Mouse (Mus musculus): ENCODE results near the gene Olfr525. TPM values are rescaled to one million over a fixed set of nuclear protein-coding genes. Genes with fewer than 3 reads are reported as not detected.
A peak's percentile ranks its signal among the peaks of the same experiment; 100 is the strongest.

The Olfr525 gene
- not detected in 2 replicates for polyA plus RNA-seq (2014; fragmentation: Nextera tagmentation; extraction: Ambion mirVana)

DNA sequence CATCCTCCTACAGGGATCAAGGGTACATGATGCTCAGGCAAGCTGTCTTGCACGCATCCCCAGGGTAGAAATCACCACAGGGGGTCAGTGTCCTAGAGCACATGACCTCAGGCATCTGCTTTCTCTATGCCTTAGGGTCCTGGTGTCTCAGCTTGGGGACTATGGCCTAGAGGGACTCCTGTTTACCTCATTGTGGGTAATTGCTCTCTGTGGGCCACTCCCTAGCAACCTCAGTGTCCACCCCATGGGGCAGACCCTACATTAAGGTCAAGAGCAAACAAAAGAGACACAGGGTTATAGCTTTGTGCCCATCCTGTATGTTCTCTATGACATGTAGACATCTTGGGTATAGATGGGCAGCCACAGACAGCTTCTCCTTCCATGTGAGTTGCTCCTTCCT is at the start of gene Olfr525:
TSS of gene Olfr525 (plus strand) at position 301 of the 400 bp plus-strand sequence.
- 68% methylated on average over 1 of the region's 1 CpGs for WGBS
- no peak for DNase-seq

DNA sequence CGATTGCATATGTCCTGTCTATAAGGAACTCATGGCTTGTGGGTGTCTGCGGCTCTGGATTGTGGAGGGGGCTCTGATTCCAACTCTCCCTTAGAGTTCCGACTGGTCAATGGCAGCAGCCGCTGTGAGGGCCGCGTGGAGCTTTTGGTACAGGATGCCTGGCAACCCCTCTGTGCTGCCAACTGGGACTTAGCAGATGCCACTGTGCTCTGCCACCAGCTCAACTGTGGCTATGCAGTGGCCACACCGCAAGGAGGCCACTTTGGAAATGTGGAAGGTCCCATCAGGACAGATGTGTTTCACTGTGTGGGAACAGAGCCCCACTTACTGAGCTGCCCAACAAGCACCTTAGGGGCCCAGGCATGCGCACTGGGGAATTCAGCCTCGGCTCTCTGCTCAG is 24.9 kb upstream of the Olfr525 start:
- DNase-seq (no peak), ATAC-seq (ENCODE audit: low FRiP score, low TSS enrichment) (no peak)
- 93% methylated on average over 9 of the region's 9 CpGs for WGBS
- Histone ChIP-seq H3K9me3 (ENCODE audit: control insufficient read depth, low read length) (no peaks in the 10 kb centered on the region), H3K27ac (replicated peaks; ENCODE audit: low read depth, low read length) (no peak overlapping the region), H3K36me3 (ENCODE audit: control insufficient read depth, insufficient read depth, low read length) (no peaks in the 10 kb centered on the region), H3K4me1 (ENCODE audit: control insufficient read depth, insufficient read depth, low read length) (no peaks in the 10 kb centered on the region), H3K9ac (replicated peaks; ENCODE audit: low read length) (no peak overlapping the region), H3K27me3 (ENCODE audit: control insufficient read depth, insufficient read depth, low read length) (no peaks in the 10 kb centered on the region), H3K4me2 (ENCODE audit: low read length) (no peak overlapping the region), H3K4me3 (replicated peaks; ENCODE audit: low read depth, low read length) (no peak overlapping the region)

More for the DNA sequence above, at the start of gene Olfr525:
- H3K9ac ChIP-seq (replicated peaks; ENCODE audit: low read length), result no peak within 1 kb of the TSS
- H3K4me3 ChIP-seq (replicated peaks; ENCODE audit: low read depth, low read length), result no peak within 1 kb of the TSS
- H3K9me3 ChIP-seq (ENCODE audit: control insufficient read depth, low read length), result no peaks in the 10 kb centered on the region
- no peaks in the 10 kb centered on the region for H3K36me3 ChIP-seq (ENCODE audit: control insufficient read depth, insufficient read depth, low read length)
- H3K27me3 ChIP-seq (ENCODE audit: control insufficient read depth, insufficient read depth, low read length), result no peaks in the 10 kb centered on the region
- H3K4me2 ChIP-seq (ENCODE audit: low read length), result no peak within 1 kb of the TSS
- no peak for ATAC-seq (ENCODE audit: low FRiP score, low TSS enrichment)
- H3K27ac ChIP-seq (replicated peaks; ENCODE audit: low read depth, low read length), result no peak within 1 kb of the TSS
- no peaks in the 10 kb centered on the region for H3K4me1 ChIP-seq (ENCODE audit: control insufficient read depth, insufficient read depth, low read length)

DNA sequence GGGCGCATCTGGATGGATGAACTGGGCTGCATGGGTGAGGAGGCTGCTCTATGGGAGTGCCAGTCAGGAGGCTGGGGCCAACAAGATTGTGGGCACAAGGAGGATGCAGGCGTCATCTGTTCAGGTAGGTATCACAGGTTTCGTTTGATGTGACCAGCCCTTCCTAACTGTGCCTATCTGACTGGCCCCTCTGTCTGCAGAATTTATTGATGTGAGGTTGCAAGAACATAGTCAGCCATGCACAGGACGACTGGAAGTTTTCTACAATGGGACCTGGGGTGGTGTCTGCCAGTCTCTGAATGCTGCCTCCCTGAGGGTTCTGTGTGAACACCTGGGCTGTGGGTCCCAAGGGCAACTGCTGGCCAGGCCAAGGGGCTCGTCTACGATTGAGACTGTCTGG is 23.8 kb upstream of the Olfr525 start:
- 76% methylated on average over 6 of the region's 6 CpGs for whole genome bisulfite sequencing
- H3K9me3 ChIP-seq (ENCODE audit: control insufficient read depth, low read length), result no peaks in the 10 kb centered on the region
- H3K27ac ChIP-seq (replicated peaks; ENCODE audit: low read depth, low read length), result no peak overlapping the region
- no peak overlapping the region for H3K4me3 ChIP-seq (replicated peaks; ENCODE audit: low read depth, low read length)
- no peaks in the 10 kb centered on the region for H3K27me3 ChIP-seq (ENCODE audit: control insufficient read depth, insufficient read depth, low read length)
- H3K4me2 ChIP-seq (ENCODE audit: low read length), result no peak overlapping the region
- no peaks in the 10 kb centered on the region for H3K36me3 ChIP-seq (ENCODE audit: control insufficient read depth, insufficient read depth, low read length)
- H3K4me1 ChIP-seq (ENCODE audit: control insufficient read depth, insufficient read depth, low read length), result no peaks in the 10 kb centered on the region
- ATAC-seq (ENCODE audit: low FRiP score, low TSS enrichment) (no peak), DNase-seq (no peak)
- H3K9ac ChIP-seq (replicated peaks; ENCODE audit: low read length), result no peak overlapping the region

GRCm38 (mm10) chr7:140299416-140299815 is 21.2 kb upstream of the Olfr525 start:
- Histone ChIP-seq H3K9ac (replicated peaks; ENCODE audit: low read length) (no peak overlapping the region), H3K27me3 (ENCODE audit: control insufficient read depth, insufficient read depth, low read length) (no peaks in the 10 kb centered on the region), H3K4me3 (replicated peaks; ENCODE audit: low read depth, low read length) (no peak overlapping the region), H3K9me3 (ENCODE audit: control insufficient read depth, low read length) (no peaks in the 10 kb centered on the region), H3K4me1 (ENCODE audit: control insufficient read depth, insufficient read depth, low read length) (no peaks in the 10 kb centered on the region), H3K4me2 (ENCODE audit: low read length) (no peak overlapping the region), H3K36me3 (ENCODE audit: control insufficient read depth, insufficient read depth, low read length) (no peaks in the 10 kb centered on the region), H3K27ac (replicated peaks; ENCODE audit: low read depth, low read length) (no peak overlapping the region)
- no peak for DNase-seq
- 94% methylated on average over 3 of the region's 3 CpGs for WGBS
- no peak for ATAC-seq (ENCODE audit: low FRiP score, low TSS enrichment)

- 79% methylated on average over 3 of the region's 3 CpGs for WGBS
- H3K9ac ChIP-seq (replicated peaks; ENCODE audit: low read length), result no peak overlapping the region
- H3K27me3 ChIP-seq (ENCODE audit: control insufficient read depth, insufficient read depth, low read length), result no peaks in the 10 kb centered on the region
- H3K36me3 ChIP-seq (ENCODE audit: control insufficient read depth, insufficient read depth, low read length), result no peaks in the 10 kb centered on the region
- H3K27ac ChIP-seq (replicated peaks; ENCODE audit: low read depth, low read length), result no peak overlapping the region
- ATAC-seq (ENCODE audit: low FRiP score, low TSS enrichment), result no peak
- H3K4me3 ChIP-seq (replicated peaks; ENCODE audit: low read depth, low read length), result no peak overlapping the region
- no peak for DNase-seq
- no peak overlapping the region for H3K4me2 ChIP-seq (ENCODE audit: low read length)
- no peaks in the 10 kb centered on the region for H3K9me3 ChIP-seq (ENCODE audit: control insufficient read depth, low read length)
- no peaks in the 10 kb centered on the region for H3K4me1 ChIP-seq (ENCODE audit: control insufficient read depth, insufficient read depth, low read length)
Measured at GRCm38 (mm10) chr7:140319861-140320385, 735 bp upstream of the Olfr525 start.

GRCm38 (mm10) chr7:140321135-140321534 is 477 bp downstream of the Olfr525 start:
- DNase-seq (no peak), ATAC-seq (ENCODE audit: low FRiP score, low TSS enrichment) (no peak)
- Histone ChIP-seq H3K4me3 (replicated peaks; ENCODE audit: low read depth, low read length) (no peak overlapping the region), H3K27ac (replicated peaks; ENCODE audit: low read depth, low read length) (no peak overlapping the region), H3K36me3 (ENCODE audit: control insufficient read depth, insufficient read depth, low read length) (no peaks in the 10 kb centered on the region), H3K4me1 (ENCODE audit: control insufficient read depth, insufficient read depth, low read length) (no peaks in the 10 kb centered on the region), H3K9ac (replicated peaks; ENCODE audit: low read length) (no peak overlapping the region), H3K9me3 (ENCODE audit: control insufficient read depth, low read length) (no peaks in the 10 kb centered on the region), H3K27me3 (ENCODE audit: control insufficient read depth, insufficient read depth, low read length) (no peaks in the 10 kb centered on the region), H3K4me2 (ENCODE audit: low read length) (no peak overlapping the region)

- 45% methylated on average over 1 of the region's 1 CpGs for WGBS
- DNase-seq, result no peak
Measured at GRCm38 (mm10) chr7:140329766-140330304, 9.2 kb downstream of the Olfr525 start.

DNA sequence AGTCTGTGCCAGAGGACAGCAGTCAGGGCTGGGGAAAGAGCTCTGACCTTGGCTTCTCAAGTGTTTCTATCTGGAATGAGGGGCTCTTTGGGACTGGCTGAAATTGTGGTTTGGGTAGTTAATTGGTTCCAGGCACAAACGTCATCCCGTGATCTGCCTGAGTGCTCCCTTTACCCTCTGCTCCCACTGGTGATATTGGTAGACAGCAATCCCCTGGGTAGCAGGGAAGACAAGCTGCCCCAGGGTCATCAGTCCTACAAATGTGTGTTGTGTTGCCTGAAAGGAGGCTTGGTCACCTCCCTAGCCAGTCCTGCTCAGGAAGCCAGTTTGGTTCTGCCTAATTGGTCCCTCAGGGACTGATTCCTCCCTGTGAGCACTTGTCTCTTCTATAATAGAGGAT is 13.1 kb downstream of the Olfr525 start, which contains the start of gene Olfr527:
TSS of gene Olfr527 (plus strand) at position 301 of the 400 bp plus-strand sequence.
- Histone ChIP-seq H3K27me3 (ENCODE audit: control insufficient read depth, insufficient read depth, low read length) (no peaks in the 10 kb centered on the region), H3K9ac (replicated peaks; ENCODE audit: low read length) (no peak within 1 kb of the TSS), H3K4me3 (replicated peaks; ENCODE audit: low read depth, low read length) (no peak within 1 kb of the TSS), H3K27ac (replicated peaks; ENCODE audit: low read depth, low read length) (no peak within 1 kb of the TSS), H3K4me2 (ENCODE audit: low read length) (no peak within 1 kb of the TSS), H3K9me3 (ENCODE audit: control insufficient read depth, low read length) (no peaks in the 10 kb centered on the region), H3K4me1 (ENCODE audit: control insufficient read depth, insufficient read depth, low read length) (no peaks in the 10 kb centered on the region), H3K36me3 (ENCODE audit: control insufficient read depth, insufficient read depth, low read length) (no peaks in the 10 kb centered on the region)
- DNase-seq (peak; percentile 1), ATAC-seq (ENCODE audit: low FRiP score, low TSS enrichment) (no peak)
- WGBS, result 82% methylated on average over 2 of the region's 2 CpGs

More at GRCm38 (mm10) chr7:140329766-140330304, 9.2 kb downstream of the Olfr525 start:
- Histone ChIP-seq H3K4me3 (replicated peaks; ENCODE audit: low read depth, low read length) (no peak overlapping the region), H3K27me3 (ENCODE audit: control insufficient read depth, insufficient read depth, low read length) (no peaks in the 10 kb centered on the region), H3K9me3 (ENCODE audit: control insufficient read depth, low read length) (no peaks in the 10 kb centered on the region), H3K36me3 (ENCODE audit: control insufficient read depth, insufficient read depth, low read length) (no peaks in the 10 kb centered on the region), H3K4me1 (ENCODE audit: control insufficient read depth, insufficient read depth, low read length) (no peaks in the 10 kb centered on the region), H3K27ac (replicated peaks; ENCODE audit: low read depth, low read length) (no peak overlapping the region), H3K4me2 (ENCODE audit: low read length) (no peak overlapping the region), H3K9ac (replicated peaks; ENCODE audit: low read length) (no peak overlapping the region)
- ATAC-seq (ENCODE audit: low FRiP score, low TSS enrichment), result no peak

DNA sequence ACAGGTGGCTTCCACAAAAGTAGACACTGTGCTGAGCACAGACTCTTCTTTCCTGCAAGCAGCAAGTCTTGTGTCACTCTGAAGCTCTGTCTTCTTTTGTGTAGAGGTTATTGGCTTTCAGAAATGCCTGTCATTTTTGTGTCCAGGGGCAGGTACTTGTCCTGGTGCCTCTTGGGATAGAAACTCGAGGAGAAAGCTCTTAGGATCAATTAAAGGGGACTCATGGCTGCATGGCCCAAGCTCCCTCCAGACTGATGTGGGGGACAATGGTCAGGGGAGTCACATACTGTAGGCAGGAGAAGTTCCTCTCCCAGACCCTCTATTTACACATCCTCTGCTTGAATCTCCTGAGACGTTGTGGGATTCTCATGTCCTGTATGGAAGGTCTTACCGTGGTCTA is 40.9 kb downstream of the Olfr525 start, which contains the start of gene Olfr60:
TSS of gene Olfr60 (minus strand) at position 101 of the 400 bp plus-strand sequence.
- DNase-seq, result no peak
- Histone ChIP-seq H3K4me2 (ENCODE audit: low read length) (no peak within 1 kb of the TSS), H3K9me3 (ENCODE audit: control insufficient read depth, low read length) (no peaks in the 10 kb centered on the region), H3K27ac (replicated peaks; ENCODE audit: low read depth, low read length) (no peak within 1 kb of the TSS), H3K36me3 (ENCODE audit: control insufficient read depth, insufficient read depth, low read length) (no peaks in the 10 kb centered on the region), H3K4me3 (replicated peaks; ENCODE audit: low read depth, low read length) (no peak within 1 kb of the TSS), H3K9ac (replicated peaks; ENCODE audit: low read length) (no peak within 1 kb of the TSS), H3K27me3 (ENCODE audit: control insufficient read depth, insufficient read depth, low read length) (no peaks in the 10 kb centered on the region), H3K4me1 (ENCODE audit: control insufficient read depth, insufficient read depth, low read length) (no peaks in the 10 kb centered on the region)
- no peak for ATAC-seq (ENCODE audit: low FRiP score, low TSS enrichment)
- 72% methylated on average over 3 of the region's 3 CpGs for WGBS
